Mouse (Mus musculus): ENCODE data around the gene Vkorc1l1. TPM values are rescaled to one million over a fixed set of nuclear protein-coding genes. Genes with fewer than 3 reads are reported as not detected.

Vkorc1l1 gene
- total RNA-seq, 2 experiments from 2014 or later = 18.3 to 19.4 TPM

- peak; percentile 54 for DNase-seq
Measured at GRCm38 (mm10) chr5:129942073-129942939, 536 bp downstream of the Vkorc1l1 start.

GRCm38 (mm10) chr5:129943402-129943801 is 1.6 kb downstream of the Vkorc1l1 start:
- no peak for DNase-seq

- DNase-seq = no peak
Measured at GRCm38 (mm10) chr5:129947528-129948033, 5.8 kb downstream of the Vkorc1l1 start.

GRCm38 (mm10) chr5:129952143-129952542 is 10.4 kb downstream of the Vkorc1l1 start:
- DNase-seq = no peak

GRCm38 (mm10) chr5:129954473-129955254 is 12.9 kb downstream of the Vkorc1l1 start:
- DNase-seq = peak; percentile 74

- DNase-seq = no peak
Measured at GRCm38 (mm10) chr5:129955792-129956191, 14.0 kb downstream of the Vkorc1l1 start.

GRCm38 (mm10) chr5:129963224-129963623 is 21.5 kb downstream of the Vkorc1l1 start:
- no peak for DNase-seq

- DNase-seq = no peak
Measured at GRCm38 (mm10) chr5:129966448-129966847, 24.7 kb downstream of the Vkorc1l1 start.

- DNase-seq = no peak
Measured at GRCm38 (mm10) chr5:129968417-129968816, 26.6 kb downstream of the Vkorc1l1 start.

GRCm38 (mm10) chr5:129971491-129971890 is 29.7 kb downstream of the Vkorc1l1 start:
- peak; percentile 24 for DNase-seq

GRCm38 (mm10) chr5:129974354-129974753 is 32.6 kb downstream of the Vkorc1l1 start:
- no peak for DNase-seq

GRCm38 (mm10) chr5:129974866-129975311 is 33.1 kb downstream of the Vkorc1l1 start:
- no peak for DNase-seq

GRCm38 (mm10) chr5:129977768-129978167 is 36.0 kb downstream of the Vkorc1l1 start:
- no peak for DNase-seq

- no peak for DNase-seq
Measured at GRCm38 (mm10) chr5:129978608-129979007, 36.8 kb downstream of the Vkorc1l1 start.

GRCm38 (mm10) chr5:129980216-129980615 is 38.4 kb downstream of the Vkorc1l1 start:
- no peak for DNase-seq

- no peak for DNase-seq
Measured at GRCm38 (mm10) chr5:129989376-129989775, 47.6 kb downstream of the Vkorc1l1 start.

GRCm38 (mm10) chr5:129991898-129992297 is 50.1 kb downstream of the Vkorc1l1 start:
- no peak for DNase-seq

- DNase-seq = no peak
Measured at GRCm38 (mm10) chr5:129993374-129993773, 51.6 kb downstream of the Vkorc1l1 start.

GRCm38 (mm10) chr5:129994989-129995388 is 53.2 kb downstream of the Vkorc1l1 start:
- DNase-seq = no peak

- DNase-seq = no peak
Measured at GRCm38 (mm10) chr5:129997700-129998099, 55.9 kb downstream of the Vkorc1l1 start.

GRCm38 (mm10) chr5:129999097-129999496 is 57.3 kb downstream of the Vkorc1l1 start:
- no peak for DNase-seq

GRCm38 (mm10) chr5:130000735-130001134 is 59.0 kb downstream of the Vkorc1l1 start:
- no peak for DNase-seq

Measured in gastrocnemius, postnatal 25 days (tissue).